Mouse (Mus musculus) embryonic fibroblast, embryonic 13.5 days (primary cell): ENCODE measurements around the gene Mepce.

Experiments
- CTCF ChIP-seq: IDR thresholded peaks from 2 replicates; pipeline ENCODE4 v1.5.1; 2011; ENCODE audit warnings: mild to moderate bottlenecking, control low read depth, low read length, moderate library complexity, borderline replicate concordance; ENCODE audit not compliant: insufficient read depth
- POLR2A ChIP-seq: IDR thresholded peaks from 2 replicates; pipeline ENCODE4 v1.6.1; 2011; ENCODE audit warnings: low read depth, mild to moderate bottlenecking, control low read depth, low read length, moderate library complexity

DNA sequence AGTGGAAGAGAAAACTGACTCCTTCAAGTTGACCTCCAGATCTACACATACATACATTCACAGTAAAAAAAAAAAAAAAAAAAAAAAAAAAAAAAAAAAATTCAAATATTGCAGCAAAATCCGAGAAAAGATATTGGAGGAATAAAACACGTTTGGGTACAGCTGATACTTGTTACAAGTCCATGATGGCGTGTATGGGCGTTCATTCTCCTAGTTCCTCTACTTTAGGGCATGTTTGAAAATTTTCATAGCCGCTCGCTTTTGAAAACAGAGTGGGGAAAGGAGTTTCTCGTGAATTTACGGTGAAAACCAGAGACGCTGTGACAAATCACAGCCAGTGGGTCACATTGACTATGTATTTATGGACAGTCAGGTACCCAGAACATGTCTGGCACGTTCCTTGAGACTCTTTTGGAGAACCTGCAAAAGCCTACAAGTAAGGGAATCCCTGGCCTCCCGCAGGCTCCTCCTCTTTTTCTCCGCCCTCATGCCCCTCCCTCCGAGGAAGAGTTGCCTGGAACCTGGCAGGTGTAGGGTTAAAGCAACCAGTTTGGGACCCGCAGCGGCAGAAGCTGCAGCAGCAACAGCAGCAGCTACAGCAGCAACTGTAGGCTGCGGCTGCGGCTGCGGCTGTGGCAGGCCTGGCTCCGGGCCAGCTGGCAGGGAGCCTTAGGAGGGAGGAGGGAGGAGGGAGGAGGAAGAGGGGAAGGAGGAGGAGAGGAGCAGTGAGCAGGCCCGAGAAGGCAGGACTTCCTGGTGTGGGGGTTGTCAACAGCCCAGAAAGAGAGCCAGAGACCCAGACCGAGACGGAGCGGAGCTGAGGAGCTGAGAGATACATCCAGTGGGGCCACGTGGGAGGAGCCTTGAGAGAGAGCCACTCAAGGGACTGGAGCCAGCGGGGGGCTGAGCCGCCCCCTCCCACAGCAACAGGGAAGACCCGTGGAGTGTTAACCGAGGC is 42.0 kb downstream of the Mepce start, which contains the start of gene Tsc22d4:
- TF ChIP-seq CTCF (no peak), POLR2A (peak; percentile 95)
